Mouse (Mus musculus) macrophage (primary cell): ENCODE data around the gene Gm11938. TPM values are rescaled to one million over a fixed set of nuclear protein-coding genes. Genes with fewer than 3 reads are reported as not detected.
"Not testable (repeated sequence)": the region's sequence is repeated elsewhere in the genome, so short reads cannot be mapped to it uniquely, and the experiment has no call there.

Experiments used
- H3K27ac ChIP-seq: fragments of 350-480 bp; formaldehyde crosslinking; 2 replicates; pipeline ENCODE4 v1.9.0; 2021
- H3K36me3 ChIP-seq: fragments of 350-480 bp; formaldehyde crosslinking; 2 replicates; pipeline ENCODE4 v1.9.0; 2021; ENCODE audit errors: inconsistent target
- H3K4me3 ChIP-seq: fragments of 350-480 bp; formaldehyde crosslinking; 2 replicates; pipeline ENCODE4 v1.9.0; 2021; ENCODE audit errors: inconsistent target
- H3K79me2 ChIP-seq: fragments of 350-480 bp; formaldehyde crosslinking; 2 replicates; pipeline ENCODE4 v1.9.0; 2021; ENCODE audit errors: inconsistent target
- WGBS: methylation state at CpG from one replicate; pipeline ENCODE4 v1.1.7; 2026; ENCODE audit warnings: inconsistent platforms; ENCODE audit not compliant: missing documents; 5-methylcytosine and 5-hydroxymethylcytosine counted together
- polyA plus RNA-seq: library from polyadenylated mRNA; stranded (reverse); fragments of 250-400 nt; gene quantifications from 3 replicates; pipeline ENCODE4 v1.2.4, GENCODE M21; 2018; ENCODE audit warnings: inconsistent platforms

Gene Gm11938
- polyA plus RNA-seq, 1 experiment from 2014 or later, result not detected

GRCm38 (mm10) chr11:99597742-99598141 lies 5.4 kb downstream of the Gm11938 start, which contains the start of gene Krtap9-3:
Gene Krtap9-3, minus strand, starts transcription at chr11:99598105.
- not testable (repeated sequence) for H3K27ac ChIP-seq, H3K79me2 ChIP-seq, H3K36me3 ChIP-seq, H3K4me3 ChIP-seq
- WGBS, result 73% methylated on average over 2 of the region's 6 CpGs

GRCm38 (mm10) chr11:99590981-99591380 lies 12.1 kb downstream of the Gm11938 start, which contains the start of gene Krtap1-3:
Gene Krtap1-3, minus strand, starts transcription at chr11:99591339.
- WGBS, result 91% methylated on average over 6 of the region's 6 CpGs
- no peak within 1 kb of the TSS for H3K27ac ChIP-seq
- no peaks in the 10 kb centered on the region for H3K36me3 ChIP-seq
- H3K79me2 ChIP-seq, result no peaks in the 10 kb centered on the region
- no peak within 1 kb of the TSS for H3K4me3 ChIP-seq

GRCm38 (mm10) chr11:99585096-99585495 lies 18.0 kb downstream of the Gm11938 start:
- WGBS, result 94% methylated on average over 7 of the region's 7 CpGs
- H3K27ac ChIP-seq, result no peak overlapping the region
- no peaks in the 10 kb centered on the region for H3K36me3 ChIP-seq
- H3K79me2 ChIP-seq, result no peaks in the 10 kb centered on the region
- no peak overlapping the region for H3K4me3 ChIP-seq

- Histone ChIP-seq H3K36me3 (no peaks in the 10 kb centered on the region), H3K4me3 (no peak within 1 kb of the TSS), H3K79me2 (no peaks in the 10 kb centered on the region), H3K27ac (no peak within 1 kb of the TSS)
- WGBS, result 86% methylated on average over 5 of the region's 5 CpGs
Observed at GRCm38 (mm10) chr11:99583245-99583704, 19.8 kb downstream of the Gm11938 start, which contains the start of gene Krtap1-4. Gene Krtap1-4, minus strand, starts transcription at chr11:99583654.

- no peak overlapping the region for H3K27ac ChIP-seq
- H3K36me3 ChIP-seq, result no peaks in the 10 kb centered on the region
- no peaks in the 10 kb centered on the region for H3K79me2 ChIP-seq
- 90% methylated on average over 5 of the region's 6 CpGs for WGBS
- H3K4me3 ChIP-seq, result no peak overlapping the region
Observed at GRCm38 (mm10) chr11:99581564-99581963, 21.5 kb downstream of the Gm11938 start.

GRCm38 (mm10) chr11:99581051-99581450 lies 22.1 kb downstream of the Gm11938 start:
- Histone ChIP-seq H3K79me2 (no peaks in the 10 kb centered on the region), H3K4me3 (no peak overlapping the region), H3K36me3 (no peaks in the 10 kb centered on the region), H3K27ac (no peak overlapping the region)
- 89% methylated on average over 5 of the region's 5 CpGs for WGBS

GRCm38 (mm10) chr11:99580636-99581035 lies 22.5 kb downstream of the Gm11938 start, which contains the start of gene Krtap1-5:
Gene Krtap1-5, minus strand, starts transcription at chr11:99581016.
- WGBS, result 84% methylated on average over 6 of the region's 6 CpGs

GRCm38 (mm10) chr11:99574106-99574505 lies 29.0 kb downstream of the Gm11938 start:
- Histone ChIP-seq H3K4me3 (no peak overlapping the region), H3K79me2 (no peaks in the 10 kb centered on the region), H3K27ac (no peak overlapping the region), H3K36me3 (no peaks in the 10 kb centered on the region)
- 2% methylated on average over 7 of the region's 7 CpGs for WGBS

More at GRCm38 (mm10) chr11:99580636-99581035, 22.5 kb downstream of the Gm11938 start, which contains the start of gene Krtap1-5:
- Histone ChIP-seq H3K36me3 (no peaks in the 10 kb centered on the region), H3K27ac (no peak within 1 kb of the TSS), H3K79me2 (no peaks in the 10 kb centered on the region), H3K4me3 (no peak within 1 kb of the TSS)

- Histone ChIP-seq H3K79me2 (no peaks in the 10 kb centered on the region), H3K27ac (no peak overlapping the region), H3K4me3 (no peak overlapping the region), H3K36me3 (no peaks in the 10 kb centered on the region)
- 73% methylated on average over 4 of the region's 4 CpGs for WGBS
Observed at GRCm38 (mm10) chr11:99573164-99573563, 29.9 kb downstream of the Gm11938 start.

GRCm38 (mm10) chr11:99566530-99566929 lies 36.6 kb downstream of the Gm11938 start, which contains the start of gene Krtap3-1:
Gene Krtap3-1, minus strand, starts transcription at chr11:99566630.
- Histone ChIP-seq H3K4me3 (no peak within 1 kb of the TSS), H3K36me3 (no peaks in the 10 kb centered on the region), H3K27ac (no peak within 1 kb of the TSS), H3K79me2 (no peaks in the 10 kb centered on the region)
- 84% methylated on average over 7 of the region's 7 CpGs for WGBS

- Histone ChIP-seq H3K27ac (no peak overlapping the region), H3K4me3 (no peak overlapping the region), H3K79me2 (no peaks in the 10 kb centered on the region), H3K36me3 (no peaks in the 10 kb centered on the region)
- WGBS, result 81% methylated on average over 6 of the region's 6 CpGs
Observed at GRCm38 (mm10) chr11:99562580-99562979, 40.5 kb downstream of the Gm11938 start.

GRCm38 (mm10) chr11:99559366-99559765 lies 43.7 kb downstream of the Gm11938 start, which contains the start of gene Gm11939:
Gene Gm11939, minus strand, starts transcription at chr11:99559466.
- 94% methylated on average over 9 of the region's 9 CpGs for WGBS
- Histone ChIP-seq H3K36me3 (no peaks in the 10 kb centered on the region), H3K79me2 (no peaks in the 10 kb centered on the region), H3K27ac (no peak within 1 kb of the TSS), H3K4me3 (no peak within 1 kb of the TSS)

- no peak overlapping the region for H3K4me3 ChIP-seq
- no peak overlapping the region for H3K27ac ChIP-seq
- no peaks in the 10 kb centered on the region for H3K36me3 ChIP-seq
- no peaks in the 10 kb centered on the region for H3K79me2 ChIP-seq
- WGBS, result 78% methylated on average over 3 of the region's 3 CpGs
Observed at GRCm38 (mm10) chr11:99557976-99558745, 44.9 kb downstream of the Gm11938 start.

- no peaks in the 10 kb centered on the region for H3K36me3 ChIP-seq
- 50% methylated on average over 2 of the region's 2 CpGs for WGBS
Observed at GRCm38 (mm10) chr11:99556753-99557152, 46.4 kb downstream of the Gm11938 start, which contains the start of gene Krtap3-2. Gene Krtap3-2, minus strand, starts transcription at chr11:99556853.

GRCm38 (mm10) chr11:99556195-99556594 lies 46.9 kb downstream of the Gm11938 start:
- Histone ChIP-seq H3K79me2 (no peaks in the 10 kb centered on the region), H3K27ac (no peak overlapping the region), H3K4me3 (no peak overlapping the region), H3K36me3 (no peaks in the 10 kb centered on the region)
- 70% methylated on average over 2 of the region's 2 CpGs for WGBS

More at GRCm38 (mm10) chr11:99556753-99557152, 46.4 kb downstream of the Gm11938 start, which contains the start of gene Krtap3-2:
- Histone ChIP-seq H3K4me3 (no peak within 1 kb of the TSS), H3K27ac (no peak within 1 kb of the TSS), H3K79me2 (no peaks in the 10 kb centered on the region)
